Mouse (Mus musculus): ENCODE results near the gene Spdye4c. TPM values are rescaled to one million over a fixed set of nuclear protein-coding genes. Genes with fewer than 3 reads are reported as not detected.
A peak's percentile ranks its signal among the peaks of the same experiment; 100 is the strongest.

The Spdye4c gene
- polyA plus RNA-seq, 1 experiment = not detected

DNA sequence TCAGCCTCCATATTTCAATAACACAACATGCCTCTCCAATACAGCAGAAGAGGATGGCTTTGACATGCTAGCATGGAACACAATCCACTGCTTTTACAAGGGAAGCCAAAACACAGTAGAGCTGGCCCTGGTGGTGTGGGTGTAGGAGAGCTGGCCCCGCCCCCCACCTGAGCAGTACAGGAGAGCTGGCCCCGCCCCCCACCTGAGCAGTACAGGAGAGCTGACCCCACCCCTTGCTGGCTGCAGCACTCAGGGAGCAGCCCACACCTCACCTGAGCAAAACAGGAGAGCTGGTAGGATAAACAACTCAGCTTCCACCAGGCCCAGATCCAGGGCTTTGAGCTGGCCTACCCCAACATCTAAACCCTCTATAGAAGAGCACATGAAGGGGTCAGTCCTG lies 42.7 kb upstream of the Spdye4c start:
- Histone ChIP-seq H3K27me3 (ENCODE audit: control insufficient read depth, insufficient read depth, insufficient read length) (no peaks in the 10 kb centered on the region), H3K79me2 (ENCODE audit: control insufficient read depth, insufficient read depth) (no peaks in the 10 kb centered on the region), H3K4me3 (no peak overlapping the region), H3ac (ENCODE audit: control insufficient read depth, insufficient read length) (no peak overlapping the region), H3K4me2 (ENCODE audit: low read depth) (no peak overlapping the region), H3K36me3 (ENCODE audit: control insufficient read depth, insufficient read depth) (no peaks in the 10 kb centered on the region)
- TF ChIP-seq MYOD1 (IDR thresholded peaks at IDR 0.05; ENCODE audit: control insufficient read depth in 1 of 3, insufficient read length in 2 of 3, low read depth in 2 of 3) = no peak
- TF ChIP-seq POLR2AphosphoS2 (IDR thresholded peaks at IDR 0.05; ENCODE audit: insufficient read length, low read depth) = no peak
- TF ChIP-seq POLR2A (IDR thresholded peaks at IDR 0.05; ENCODE audit: insufficient read length, low read depth) = no peak
- TF ChIP-seq SRF (IDR thresholded peaks at IDR 0.05; ENCODE audit: control insufficient read depth, insufficient read length, low read depth) = no peak
- TF ChIP-seq MYOG (IDR thresholded peaks at IDR 0.05; ENCODE audit: control insufficient read depth in 1 of 3, insufficient read depth in 1 of 3, insufficient read length in 2 of 3, low read depth in 2 of 3) = no peak
- TF ChIP-seq CEBPB (IDR thresholded peaks at IDR 0.05; ENCODE audit: insufficient read depth, poor library complexity, severe bottlenecking) = no peak
- TF ChIP-seq REST (IDR thresholded peaks at IDR 0.05; ENCODE audit: insufficient read depth, insufficient read length) = no peak

DNA sequence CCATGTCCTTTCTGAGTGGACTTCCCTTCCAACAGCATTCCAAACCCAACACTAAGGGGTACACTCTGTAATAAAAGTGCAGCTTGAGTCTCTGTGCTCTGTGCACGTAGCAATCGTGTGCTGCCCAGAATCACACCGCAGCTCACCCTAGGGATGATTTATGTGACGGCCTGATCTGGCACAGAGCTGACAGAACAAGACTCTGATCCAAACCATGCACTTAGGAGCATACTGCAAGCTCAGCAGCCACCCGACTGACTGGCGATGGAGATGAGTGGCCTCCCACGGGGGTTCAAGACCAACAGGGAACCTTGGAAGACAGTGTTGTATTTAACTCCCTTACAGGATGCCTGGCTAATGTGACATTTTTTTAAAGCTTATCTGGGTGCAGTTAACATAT lies 41.4 kb upstream of the Spdye4c start:
- TF ChIP-seq E2F4 (IDR thresholded peaks at IDR 0.05; ENCODE audit: insufficient read depth) = no peak
- TF ChIP-seq TCF3 (IDR thresholded peaks at IDR 0.05; ENCODE audit: insufficient read length, low read depth) = no peak
- no peak for TF ChIP-seq SRF (IDR thresholded peaks at IDR 0.05; ENCODE audit: control insufficient read depth, insufficient read length, low read depth)
- TF ChIP-seq MYOD1 (IDR thresholded peaks at IDR 0.05; ENCODE audit: control insufficient read depth in 1 of 3, insufficient read length in 2 of 3, low read depth in 2 of 3) = no peak
- no peak for TF ChIP-seq CEBPB (IDR thresholded peaks at IDR 0.05; ENCODE audit: insufficient read depth, poor library complexity, severe bottlenecking)
- TF ChIP-seq MYOG (IDR thresholded peaks at IDR 0.05; ENCODE audit: control insufficient read depth in 1 of 3, insufficient read depth in 1 of 3, insufficient read length in 2 of 3, low read depth in 2 of 3) = no peak
- TF ChIP-seq TCF12 (IDR thresholded peaks at IDR 0.05; ENCODE audit: insufficient read depth, poor library complexity, severe bottlenecking) = no peak
- no peak for TF ChIP-seq REST (IDR thresholded peaks at IDR 0.05; ENCODE audit: insufficient read depth, insufficient read length)
- no peak for TF ChIP-seq MAX (IDR thresholded peaks at IDR 0.05; ENCODE audit: low read depth)
- TF ChIP-seq POLR2A (IDR thresholded peaks at IDR 0.05; ENCODE audit: insufficient read length, low read depth) = no peak
- TF ChIP-seq USF1 (IDR thresholded peaks at IDR 0.05; ENCODE audit: low read depth) = no peak
- TF ChIP-seq POLR2AphosphoS2 (IDR thresholded peaks at IDR 0.05; ENCODE audit: insufficient read length, low read depth) = no peak
- Histone ChIP-seq H3K36me3 (ENCODE audit: control insufficient read depth, insufficient read depth) (no peaks in the 10 kb centered on the region), H3K4me2 (ENCODE audit: low read depth) (no peak overlapping the region), H3K27me3 (ENCODE audit: control insufficient read depth, insufficient read depth, insufficient read length) (no peaks in the 10 kb centered on the region), H3K4me3 (no peak overlapping the region), H3K79me2 (ENCODE audit: control insufficient read depth, insufficient read depth) (no peaks in the 10 kb centered on the region), H3ac (ENCODE audit: control insufficient read depth, insufficient read length) (no peak overlapping the region)

GRCm38 (mm10) chr2:128549963-128550362 lies 41.0 kb upstream of the Spdye4c start:
- no peak overlapping the region for H3K4me3 ChIP-seq
- H3K27me3 ChIP-seq (ENCODE audit: control insufficient read depth, insufficient read depth, insufficient read length) = no peaks in the 10 kb centered on the region
- H3K36me3 ChIP-seq (ENCODE audit: control insufficient read depth, insufficient read depth) = no peaks in the 10 kb centered on the region
- H3K79me2 ChIP-seq (ENCODE audit: control insufficient read depth, insufficient read depth) = no peaks in the 10 kb centered on the region
- TF ChIP-seq POLR2A (IDR thresholded peaks at IDR 0.05; ENCODE audit: insufficient read length, low read depth) (no peak), MYOD1 (IDR thresholded peaks at IDR 0.05; ENCODE audit: control insufficient read depth in 1 of 3, insufficient read length in 2 of 3, low read depth in 2 of 3) (no peak), MAX (IDR thresholded peaks at IDR 0.05; ENCODE audit: low read depth) (no peak), USF1 (IDR thresholded peaks at IDR 0.05; ENCODE audit: low read depth) (no peak), TCF12 (IDR thresholded peaks at IDR 0.05; ENCODE audit: insufficient read depth, poor library complexity, severe bottlenecking) (no peak), SRF (IDR thresholded peaks at IDR 0.05; ENCODE audit: control insufficient read depth, insufficient read length, low read depth) (no peak), CEBPB (IDR thresholded peaks at IDR 0.05; ENCODE audit: insufficient read depth, poor library complexity, severe bottlenecking) (no peak), POLR2AphosphoS2 (IDR thresholded peaks at IDR 0.05; ENCODE audit: insufficient read length, low read depth) (no peak), REST (IDR thresholded peaks at IDR 0.05; ENCODE audit: insufficient read depth, insufficient read length) (no peak), E2F4 (IDR thresholded peaks at IDR 0.05; ENCODE audit: insufficient read depth) (no peak), TCF3 (IDR thresholded peaks at IDR 0.05; ENCODE audit: insufficient read length, low read depth) (no peak), MYOG (IDR thresholded peaks at IDR 0.05; ENCODE audit: control insufficient read depth in 1 of 3, insufficient read depth in 1 of 3, insufficient read length in 2 of 3, low read depth in 2 of 3) (no peak)
- no peak overlapping the region for H3K4me2 ChIP-seq (ENCODE audit: low read depth)
- no peak overlapping the region for H3ac ChIP-seq (ENCODE audit: control insufficient read depth, insufficient read length)

DNA sequence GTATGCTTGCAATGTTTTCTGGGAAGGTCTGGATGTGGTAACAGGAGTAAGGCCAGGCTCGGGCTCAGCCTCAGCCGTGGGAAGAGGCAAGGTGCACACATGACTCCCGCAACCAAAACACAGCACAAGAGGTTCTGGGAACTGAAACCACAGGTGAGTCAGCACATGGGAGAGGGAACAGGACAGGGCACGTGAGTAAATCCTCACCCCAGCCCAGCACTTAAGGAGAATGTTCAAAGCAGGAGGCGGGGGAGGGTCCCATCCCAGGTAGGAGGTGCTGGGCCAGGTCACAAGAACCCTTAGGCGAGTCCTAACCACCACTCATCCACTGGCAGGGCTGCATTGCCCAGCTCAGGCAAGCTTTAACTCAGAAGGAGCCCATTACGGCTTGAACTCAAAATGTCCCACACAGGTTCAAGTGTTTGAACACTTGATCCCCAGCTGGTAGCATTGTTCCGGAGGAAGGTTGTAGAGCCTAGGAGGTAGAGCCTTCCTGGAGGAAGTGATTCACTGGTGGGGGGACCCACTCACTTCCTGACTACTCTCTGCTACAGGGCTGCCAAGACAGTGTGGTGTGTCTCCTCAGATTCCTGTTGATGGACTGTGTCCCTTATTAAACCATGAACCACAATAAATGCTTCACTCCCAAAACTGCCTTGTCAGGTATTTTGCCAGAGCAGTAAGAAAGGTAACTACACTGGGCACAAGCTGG lies 38.8 kb upstream of the Spdye4c start:
- TF ChIP-seq MYOD1 (IDR thresholded peaks at IDR 0.05; ENCODE audit: control insufficient read depth in 1 of 3, insufficient read length in 2 of 3, low read depth in 2 of 3) (no peak), TCF3 (IDR thresholded peaks at IDR 0.05; ENCODE audit: insufficient read length, low read depth) (no peak), MYOG (IDR thresholded peaks at IDR 0.05; ENCODE audit: control insufficient read depth in 1 of 3, insufficient read depth in 1 of 3, insufficient read length in 2 of 3, low read depth in 2 of 3) (no peak), MAX (IDR thresholded peaks at IDR 0.05; ENCODE audit: low read depth) (no peak), CEBPB (IDR thresholded peaks at IDR 0.05; ENCODE audit: insufficient read depth, poor library complexity, severe bottlenecking) (no peak), POLR2A (IDR thresholded peaks at IDR 0.05; ENCODE audit: insufficient read length, low read depth) (no peak), E2F4 (IDR thresholded peaks at IDR 0.05; ENCODE audit: insufficient read depth) (no peak), TCF12 (IDR thresholded peaks at IDR 0.05; ENCODE audit: insufficient read depth, poor library complexity, severe bottlenecking) (no peak), SRF (IDR thresholded peaks at IDR 0.05; ENCODE audit: control insufficient read depth, insufficient read length, low read depth) (no peak), USF1 (IDR thresholded peaks at IDR 0.05; ENCODE audit: low read depth) (no peak), POLR2AphosphoS2 (IDR thresholded peaks at IDR 0.05; ENCODE audit: insufficient read length, low read depth) (no peak), REST (IDR thresholded peaks at IDR 0.05; ENCODE audit: insufficient read depth, insufficient read length) (no peak)
- H3ac ChIP-seq (ENCODE audit: control insufficient read depth, insufficient read length) = no peak overlapping the region
- no peak overlapping the region for H3K4me3 ChIP-seq
- no peaks in the 10 kb centered on the region for H3K36me3 ChIP-seq (ENCODE audit: control insufficient read depth, insufficient read depth)
- H3K79me2 ChIP-seq (ENCODE audit: control insufficient read depth, insufficient read depth) = no peaks in the 10 kb centered on the region
- peak overlapping the region; percentile 14 for H3K4me2 ChIP-seq (ENCODE audit: low read depth)
- no peaks in the 10 kb centered on the region for H3K27me3 ChIP-seq (ENCODE audit: control insufficient read depth, insufficient read depth, insufficient read length)

Data from myocyte (in vitro differentiated cells).